Mouse (Mus musculus): ENCODE measurements around the gene March6.

DNA sequence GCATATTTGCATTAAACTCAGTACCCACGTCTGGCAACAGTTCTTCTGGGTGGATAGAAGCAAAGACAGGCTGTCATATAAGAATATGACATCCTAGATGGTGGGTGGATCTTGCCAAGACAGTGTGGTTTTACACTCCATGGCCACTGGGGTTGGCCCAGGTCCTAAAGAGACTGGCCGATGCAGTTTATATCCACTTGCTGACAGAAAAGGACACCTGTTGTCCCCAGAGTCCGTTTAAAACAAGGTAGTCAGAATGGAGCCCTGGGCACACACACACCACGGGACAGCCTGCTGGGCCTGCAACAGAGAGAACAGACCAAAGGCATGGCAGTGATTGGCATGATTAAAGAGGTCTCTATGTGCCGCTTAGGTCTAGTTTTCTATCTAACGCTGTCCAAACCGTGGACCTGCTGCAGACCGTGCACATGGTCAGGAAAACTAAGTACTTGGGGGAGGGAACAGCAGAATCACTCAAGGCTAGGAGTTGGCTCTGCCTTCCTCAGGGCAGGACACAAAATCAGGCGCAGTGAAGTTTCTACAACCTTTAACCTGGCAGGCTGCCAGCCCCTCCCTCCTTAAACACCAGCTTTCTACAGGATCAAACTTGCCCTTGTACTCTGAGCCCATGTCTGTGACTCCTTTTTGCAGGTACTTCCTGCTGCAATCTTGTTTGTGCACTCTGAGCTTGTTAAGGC is 38.6 kb upstream of the March6 start:
- no peak for TF ChIP-seq CTCF (IDR thresholded peaks at IDR 0.05; ENCODE audit: insufficient read depth, low read depth, low read length)
- no peak for TF ChIP-seq POLR2A (IDR thresholded peaks at IDR 0.05; ENCODE audit: insufficient read depth, low read depth, low read length)

All from olfactory bulb, adult 2 months (tissue).